In genomic region chr9:67828182-67828581, GRCm38 (mm10) we compare ENCODE assay signal across 8 mouse cellular contexts. TPM values are rescaled to one million over a fixed set of nuclear protein-coding genes. Genes with fewer than 3 reads are reported as not detected.
A peak's percentile ranks its signal among the peaks of the same experiment; 100 is the strongest.
DNase-seq lines count a peak whose midpoint lies in the region; TF ChIP-seq lines count a peak whose summit lies in the region.

No protein-coding gene starts in this region.

- intact Hi-C loops in heart, postnatal 25 days (cut with DNase I): loop anchor here (1.0 to 5.0 kb wide), 3 partner anchors 23 to 144 kb away; no protein-coding TSS in a partner anchor

- H3K27me3 ChIP-seq in thymus, adult 2 months (ENCODE audit: control insufficient read depth, insufficient read depth, low read length): no peaks in the 10 kb centered on the region; the same call in 1 of the 2 replicates
- H3K27me3 ChIP-seq in cerebellum, adult 2 months (ENCODE audit: control insufficient read depth, insufficient read depth, low read length): no peaks in the 10 kb centered on the region

- H3K36me3 ChIP-seq in thymus, adult 2 months (ENCODE audit: control insufficient read depth, insufficient read depth, low read length): no peaks in the 10 kb centered on the region

- no peak overlapping the region for H3K4me3 ChIP-seq in thymus, adult 2 months (ENCODE audit: control insufficient read depth, insufficient read depth, low read length)
- H3K4me3 ChIP-seq in cerebellum, adult 2 months (replicated peaks; ENCODE audit: insufficient read depth, low read depth, low read length): no peak overlapping the region

- TF ChIP-seq CTCF in thymus, adult 2 months (IDR thresholded peaks at IDR 0.05; ENCODE audit: borderline replicate concordance, control insufficient read depth, extremely low read depth, insufficient read depth, low read length, poor library complexity): no peak
- peak; percentile 66; the same call in 1 of the 2 replicates for TF ChIP-seq CTCF in cerebellum, adult 2 months (IDR thresholded peaks at IDR 0.05; ENCODE audit: borderline replicate concordance, insufficient read depth, low read depth, low read length)

- DNase-seq in heart, adult 8-10 months (ENCODE audit: low spot score): peak; percentile 61
- DNase-seq in heart, postnatal 25 days (ENCODE audit: low spot score): no peak
- DNase-seq in thymus, adult 2 months: peak; percentile 68
- no peak for DNase-seq in thymus, adult 18-20 months
- peak; percentile 59 to 66 for DNase-seq in cerebellum, adult 2 months
- DNase-seq in induced T-regulatory cell, adult 2 months (ENCODE audit: low read depth): peak; percentile 80
- peak; percentile 76 for DNase-seq in lung, postnatal 14 days
- DNase-seq in thymus, postnatal 10 days (ENCODE audit: low spot score in 2 of 2): peak; percentile 35 to 71

- H3K27ac ChIP-seq in thymus, adult 2 months (ENCODE audit: control insufficient read depth, insufficient read depth, low read length): no peak overlapping the region
- H3K27ac ChIP-seq in cerebellum, adult 2 months (ENCODE audit: insufficient read depth, low read length): no peak overlapping the region

- WGBS in thymus, adult 2 months: 12% methylated on average over 3 of the region's 3 CpGs
- WGBS in cerebellum, adult 2 months: 9% methylated on average over 3 of the region's 3 CpGs

- H3K4me1 ChIP-seq in thymus, adult 2 months (replicated peaks; ENCODE audit: control insufficient read depth, insufficient read depth, low read length): no peaks in the 10 kb centered on the region; the same call in 1 of the 2 replicates
- peaks cover 6% of the 10 kb centered on the region; the same call in 1 of the 2 replicates for H3K4me1 ChIP-seq in cerebellum, adult 2 months (ENCODE audit: control insufficient read depth, insufficient read depth, low read length)

- no peak for TF ChIP-seq POLR2A in thymus, adult 2 months (IDR thresholded peaks at IDR 0.05; ENCODE audit: control insufficient read depth, extremely low read depth, insufficient read depth, low read length, poor library complexity)
- TF ChIP-seq POLR2A in cerebellum, adult 2 months (IDR thresholded peaks at IDR 0.05; ENCODE audit: borderline replicate concordance, insufficient read depth, low read length): no peak

RNA-seq across cellular contexts. Expression of gene C2cd4a, which starts 3.9 kb away (rescaled TPM):
- total RNA-seq in heart, adult 8-10 months (2022): not detected
- not detected for total RNA-seq in heart, postnatal 25 days (2021)
- 0.46 and 1.3 TPM in 2 replicates for polyA plus RNA-seq in thymus, adult 2 months (2012; rRNA removed)
- polyA plus RNA-seq in cerebellum, adult 2 months (2012; rRNA removed): 0.07 and 0.10 TPM in 2 replicates

RNA-seq across cellular contexts. Expression of gene Vps13c, which starts 12.0 kb away (rescaled TPM):
- total RNA-seq in heart, adult 8-10 months (2022): 10 to 100 TPM; 48.5 to 54.4 (median 52.0) TPM
- 10 to 100 TPM; 39.9 to 44.4 TPM for total RNA-seq in heart, postnatal 25 days (2021)
- polyA plus RNA-seq in thymus, adult 2 months (2012; rRNA removed): 14.1 and 14.5 TPM in 2 replicates
- 45.6 and 46.5 TPM in 2 replicates for polyA plus RNA-seq in cerebellum, adult 2 months (2012; rRNA removed)

Comparison
In these comparisons a context has a peak if more than half of its experiments do, and no peak if none do; other contexts are left out.
1. DNase-seq: peak in heart, adult 8-10 months (single experiment), thymus, adult 2 months (single experiment), cerebellum, adult 2 months (2 of 2), induced T-regulatory cell, adult 2 months (single experiment), lung, postnatal 14 days (single experiment) and thymus, postnatal 10 days (2 of 2); none in heart, postnatal 25 days (single experiment) and thymus, adult 18-20 months (0 of 2).